Mouse (Mus musculus): ENCODE results near the gene Ugt1a8. TPM values are rescaled to one million over a fixed set of nuclear protein-coding genes. Genes with fewer than 3 reads are reported as not detected.
"Not testable (repeated sequence)": the region's sequence is repeated elsewhere in the genome, so short reads cannot be mapped to it uniquely, and the experiment has no call there.

Ugt1a8 gene
- polyA plus RNA-seq, 1 experiment from 2014 or later = 0.05 TPM

- not testable (repeated sequence) for H3K4me3 ChIP-seq (replicated peaks; ENCODE audit: low read depth, low read length); H3K9ac ChIP-seq (ENCODE audit: low read depth, low read length); H3K9me3 ChIP-seq (replicated peaks; ENCODE audit: low read length); H3K27me3 ChIP-seq (ENCODE audit: insufficient read depth, low read length); H3K4me1 ChIP-seq (replicated peaks; ENCODE audit: insufficient read depth, low read length); H3K36me3 ChIP-seq (ENCODE audit: insufficient read depth, low read length)
- 45% methylated on average over 3 of the region's 3 CpGs for WGBS
- peak overlapping the region; percentile 92; the same call in 1 of the 2 replicates for H3K27ac ChIP-seq
- DNase-seq (ENCODE audit: low spot score) = peak; percentile 32
- peak; percentile 62 for TF ChIP-seq CTCF (IDR thresholded peaks at IDR 0.05; ENCODE audit: low read depth)
- peak; percentile 65 for ATAC-seq (replicated peaks; ENCODE audit: low FRiP score, low read depth)
- H3K4me2 ChIP-seq (ENCODE audit: low read length) = 0 out of 2 replicates have a peak overlapping the region, but pooled peaks have one; percentile 47
Observed at GRCm38 (mm10) chr1:88094270-88094676, 6.7 kb downstream of the Ugt1a8 start.

GRCm38 (mm10) chr1:88094941-88095492 lies 7.4 kb downstream of the Ugt1a8 start, which contains the start of gene Ugt1a7c:
Ugt1a7c (plus strand) TSS chr1:88095062.
- 0 out of 2 replicates have a peak within 1 kb of the TSS, but pooled peaks have one; percentile 8 for H3K4me3 ChIP-seq (replicated peaks; ENCODE audit: low read depth, low read length)

GRCm38 (mm10) chr1:88098546-88098945 lies 10.9 kb downstream of the Ugt1a8 start:
- H3K27ac ChIP-seq; H3K9me3 ChIP-seq (replicated peaks; ENCODE audit: low read length); H3K27me3 ChIP-seq (ENCODE audit: insufficient read depth, low read length); ATAC-seq (replicated peaks; ENCODE audit: low FRiP score, low read depth); H3K4me3 ChIP-seq (replicated peaks; ENCODE audit: low read depth, low read length); DNase-seq (ENCODE audit: low spot score); H3K4me2 ChIP-seq (ENCODE audit: low read length); H3K4me1 ChIP-seq (replicated peaks; ENCODE audit: insufficient read depth, low read length); H3K9ac ChIP-seq (ENCODE audit: low read depth, low read length); H3K36me3 ChIP-seq (ENCODE audit: insufficient read depth, low read length): not testable (repeated sequence)
- 83% methylated on average over 3 of the region's 3 CpGs for WGBS

More at GRCm38 (mm10) chr1:88094941-88095492, 7.4 kb downstream of the Ugt1a8 start, which contains the start of gene Ugt1a7c:
- H3K9ac ChIP-seq (ENCODE audit: low read depth, low read length) = 0 out of 2 replicates have a peak within 1 kb of the TSS, but pooled peaks have one; percentile 31
- peak; percentile 88 for ATAC-seq (replicated peaks; ENCODE audit: low FRiP score, low read depth)
- peak; percentile 96 for DNase-seq (ENCODE audit: low spot score)
- no peak for TF ChIP-seq CTCF (IDR thresholded peaks at IDR 0.05; ENCODE audit: low read depth)
- H3K27me3 ChIP-seq (ENCODE audit: insufficient read depth, low read length) = no peaks in the 10 kb centered on the region
- no peaks in the 10 kb centered on the region for H3K36me3 ChIP-seq (ENCODE audit: insufficient read depth, low read length)
- peak within 1 kb of the TSS; percentile 92 for H3K27ac ChIP-seq
- H3K9me3 ChIP-seq (replicated peaks; ENCODE audit: low read length) = no peaks in the 10 kb centered on the region
- H3K4me1 ChIP-seq (replicated peaks; ENCODE audit: insufficient read depth, low read length) = peaks cover 8% of the 10 kb centered on the region
- H3K4me2 ChIP-seq (ENCODE audit: low read length) = peak within 1 kb of the TSS; percentile 47
- WGBS = 8% methylated on average over 10 of the region's 10 CpGs

GRCm38 (mm10) chr1:88099691-88100090 lies 12.1 kb downstream of the Ugt1a8 start:
- not testable (repeated sequence) for H3K4me3 ChIP-seq (replicated peaks; ENCODE audit: low read depth, low read length); ATAC-seq (replicated peaks; ENCODE audit: low FRiP score, low read depth); H3K4me1 ChIP-seq (replicated peaks; ENCODE audit: insufficient read depth, low read length); H3K9me3 ChIP-seq (replicated peaks; ENCODE audit: low read length); H3K4me2 ChIP-seq (ENCODE audit: low read length); H3K9ac ChIP-seq (ENCODE audit: low read depth, low read length); H3K27ac ChIP-seq; H3K36me3 ChIP-seq (ENCODE audit: insufficient read depth, low read length); H3K27me3 ChIP-seq (ENCODE audit: insufficient read depth, low read length); DNase-seq (ENCODE audit: low spot score)
- 76% methylated on average over 2 of the region's 2 CpGs for WGBS

GRCm38 (mm10) chr1:88103019-88103418 lies 15.4 kb downstream of the Ugt1a8 start, which contains the start of gene Ugt1a6b:
Ugt1a6b (plus strand) TSS chr1:88103252.
- DNase-seq (ENCODE audit: low spot score); ATAC-seq (replicated peaks; ENCODE audit: low FRiP score, low read depth); H3K36me3 ChIP-seq (ENCODE audit: insufficient read depth, low read length); H3K4me2 ChIP-seq (ENCODE audit: low read length); H3K27me3 ChIP-seq (ENCODE audit: insufficient read depth, low read length); H3K4me1 ChIP-seq (replicated peaks; ENCODE audit: insufficient read depth, low read length); H3K4me3 ChIP-seq (replicated peaks; ENCODE audit: low read depth, low read length); H3K9me3 ChIP-seq (replicated peaks; ENCODE audit: low read length); H3K9ac ChIP-seq (ENCODE audit: low read depth, low read length); H3K27ac ChIP-seq: not testable (repeated sequence)
- 64% methylated on average over 3 of the region's 3 CpGs for WGBS

GRCm38 (mm10) chr1:88103697-88104468 lies 16.3 kb downstream of the Ugt1a8 start:
- not testable (repeated sequence) for H3K4me3 ChIP-seq (replicated peaks; ENCODE audit: low read depth, low read length); ATAC-seq (replicated peaks; ENCODE audit: low FRiP score, low read depth); H3K4me2 ChIP-seq (ENCODE audit: low read length); H3K9me3 ChIP-seq (replicated peaks; ENCODE audit: low read length); H3K4me1 ChIP-seq (replicated peaks; ENCODE audit: insufficient read depth, low read length); DNase-seq (ENCODE audit: low spot score); H3K9ac ChIP-seq (ENCODE audit: low read depth, low read length); H3K27ac ChIP-seq; H3K27me3 ChIP-seq (ENCODE audit: insufficient read depth, low read length); H3K36me3 ChIP-seq (ENCODE audit: insufficient read depth, low read length)
- 72% methylated on average over 4 of the region's 5 CpGs for WGBS
